13 mouse cellular contexts compared by ENCODE assay signal in genomic region chr14:21719646-21720383, GRCm38 (mm10). TPM values are rescaled to one million over a fixed set of nuclear protein-coding genes. Genes with fewer than 3 reads are reported as not detected.
DNase-seq lines count a peak whose midpoint lies in the region; ATAC-seq lines count a peak whose summit lies in the region.
"Had no signal": no experiment of that assay in that cellular context is flagged by ENCODE, and none has a peak within 500 bp of the region (broad histone marks: within the 10 kb centered on the region; RNA-seq: fewer than 3 reads in every experiment).

No protein-coding gene starts in this region.

- H3K4me3 ChIP-seq in heart, embryonic 10.5 days, result peak overlapping the region; percentile 10
- H3K4me3 ChIP-seq in liver, embryonic 11.5 days (ENCODE audit: low read depth, low read length), result no peak overlapping the region
- H3K4me3 ChIP-seq in embryonic facial prominence, embryonic 14.5 days (ENCODE audit: low read depth, low read length), result no peak overlapping the region
- H3K4me3 ChIP-seq in liver, embryonic 16.5 days (ENCODE audit: low read depth, low read length), result no peak overlapping the region
- H3K4me3 ChIP-seq: neural tube, embryonic 12.5 days had no signal

- H3K27ac ChIP-seq in heart, embryonic 10.5 days, result peak overlapping the region; percentile 31
- H3K27ac ChIP-seq in liver, embryonic 11.5 days (ENCODE audit: low read depth, low read length), result no peak overlapping the region
- H3K27ac ChIP-seq in embryonic facial prominence, embryonic 14.5 days (replicated peaks; ENCODE audit: low read depth, low read length), result 0 out of 2 replicates have a peak overlapping the region, but pooled peaks have one; percentile 12
- H3K27ac ChIP-seq in liver, embryonic 16.5 days (ENCODE audit: low read length), result no peak overlapping the region
- H3K27ac ChIP-seq: macrophage; neural tube, embryonic 12.5 days had no signal

- no peaks in the 10 kb centered on the region for H3K9me3 ChIP-seq in heart, embryonic 10.5 days
- no peaks in the 10 kb centered on the region for H3K9me3 ChIP-seq in liver, embryonic 11.5 days (ENCODE audit: control insufficient read depth, low read length)
- peaks cover 7% of the 10 kb centered on the region; the same call in 1 of the 2 replicates for H3K9me3 ChIP-seq in embryonic facial prominence, embryonic 14.5 days (ENCODE audit: control insufficient read depth, low read length)
- no peaks in the 10 kb centered on the region for H3K9me3 ChIP-seq in liver, embryonic 16.5 days (replicated peaks; ENCODE audit: control insufficient read depth, low read length)
- H3K9me3 ChIP-seq: neural tube, embryonic 12.5 days had no signal

- no peak for ATAC-seq in liver, embryonic 11.5 days (replicated peaks; ENCODE audit: low FRiP score)
- ATAC-seq in embryonic facial prominence, embryonic 14.5 days (ENCODE audit: low read depth), result peak; percentile 50; the same call in 1 of the 2 replicates
- peak; percentile 61; the same call in 1 of the 2 replicates for ATAC-seq in liver, embryonic 16.5 days (ENCODE audit: low read depth)
- no peak for ATAC-seq in megakaryocyte, adult 5-6 weeks (ENCODE audit: poor library complexity, severe bottlenecking)

- H3K9ac ChIP-seq in liver, embryonic 11.5 days (ENCODE audit: low read depth, low read length), result no peak overlapping the region
- H3K9ac ChIP-seq in embryonic facial prominence, embryonic 14.5 days (ENCODE audit: low read depth, low read length), result no peak overlapping the region
- no peak overlapping the region for H3K9ac ChIP-seq in liver, embryonic 16.5 days (ENCODE audit: low read depth, low read length)
- H3K9ac ChIP-seq: neural tube, embryonic 12.5 days had no signal

- DNase-seq in heart, embryonic 10.5 days (ENCODE audit: low spot score), result no peak
- no peak for DNase-seq in heart, adult 8-10 months (ENCODE audit: low spot score)
- no peak for DNase-seq in liver, embryonic 11.5 days (ENCODE audit: low spot score)
- no peak for DNase-seq in liver
- DNase-seq in embryonic facial prominence, embryonic 14.5 days (ENCODE audit: low spot score), result peak; percentile 47
- DNase-seq in cerebellum, postnatal 36 days, result no peak
- DNase-seq: B cell, adult 2 months; thymus, postnatal 25 days had no signal

- peaks cover 26% of the 10 kb centered on the region for H3K4me1 ChIP-seq in heart, embryonic 10.5 days
- H3K4me1 ChIP-seq in liver, embryonic 11.5 days (replicated peaks; ENCODE audit: control insufficient read depth, insufficient read depth, low read length), result peaks cover 2% of the 10 kb centered on the region
- peaks cover 4% of the 10 kb centered on the region; the same call in 1 of the 2 replicates for H3K4me1 ChIP-seq in embryonic facial prominence, embryonic 14.5 days (ENCODE audit: control insufficient read depth, insufficient read depth, low read length)
- no peaks in the 10 kb centered on the region for H3K4me1 ChIP-seq in liver, embryonic 16.5 days (ENCODE audit: control insufficient read depth, low read depth, low read length)

- WGBS in heart, embryonic 10.5 days, result 9% methylated on average over 17 of the region's 17 CpGs
- 35% methylated on average over 17 of the region's 17 CpGs for whole genome bisulfite sequencing in liver, embryonic 11.5 days
- WGBS in embryonic facial prominence, embryonic 14.5 days, result 24% methylated on average over 17 of the region's 17 CpGs
- WGBS in liver, embryonic 16.5 days (ENCODE audit: insufficient replicate concordance), result 42% methylated on average over 17 of the region's 17 CpGs

- no peaks in the 10 kb centered on the region for H3K36me3 ChIP-seq in heart, embryonic 10.5 days
- no peaks in the 10 kb centered on the region for H3K36me3 ChIP-seq in liver, embryonic 11.5 days (ENCODE audit: control insufficient read depth, insufficient read depth, low read length)
- no peaks in the 10 kb centered on the region for H3K36me3 ChIP-seq in embryonic facial prominence, embryonic 14.5 days (ENCODE audit: control insufficient read depth, insufficient read depth, low read length)
- no peaks in the 10 kb centered on the region for H3K36me3 ChIP-seq in liver, embryonic 16.5 days (ENCODE audit: control insufficient read depth, insufficient read depth)
- H3K36me3 ChIP-seq: neural tube, embryonic 12.5 days had no signal

- H3K4me2 ChIP-seq in liver, embryonic 11.5 days, result peak overlapping the region; percentile 20; the same call in 1 of the 2 replicates
- H3K4me2 ChIP-seq in embryonic facial prominence, embryonic 14.5 days (ENCODE audit: low read depth, low read length), result no peak overlapping the region; the same call in 1 of the 2 replicates
- no peak overlapping the region for H3K4me2 ChIP-seq in liver, embryonic 16.5 days (ENCODE audit: low read depth, low read length)
- H3K4me2 ChIP-seq: neural tube, embryonic 12.5 days had no signal

- no peaks in the 10 kb centered on the region; the same call in 1 of the 2 replicates for H3K27me3 ChIP-seq in heart, embryonic 10.5 days (ENCODE audit: insufficient read depth, poor library complexity, severe bottlenecking)
- no peaks in the 10 kb centered on the region for H3K27me3 ChIP-seq in liver, embryonic 11.5 days (replicated peaks; ENCODE audit: control insufficient read depth, insufficient read depth, low read length)
- H3K27me3 ChIP-seq in embryonic facial prominence, embryonic 14.5 days (replicated peaks; ENCODE audit: control insufficient read depth, insufficient read depth, low read length), result no peaks in the 10 kb centered on the region
- no peaks in the 10 kb centered on the region for H3K27me3 ChIP-seq in liver, embryonic 16.5 days (ENCODE audit: control insufficient read depth, insufficient read depth, low read depth, low read length)
- H3K27me3 ChIP-seq: neural tube, embryonic 12.5 days had no signal

RNA-seq across cellular contexts. Expression of gene Dupd1, which starts 5.4 kb away (rescaled TPM):
- polyA plus RNA-seq in heart, embryonic 10.5 days (2016; fragmentation: Nextera tagmentation; extraction: Ambion mirVana), result 0.12 and 0.15 TPM in 2 replicates
- total RNA-seq in heart, adult 8-10 months (2022), result under 1 TPM in 2 of 4 experiments, not detected in 2; 0.37 to 0.47 TPM
- 0.15 TPM in 1 of 2 replicates, not detected in the other for polyA plus RNA-seq in liver, embryonic 11.5 days (2014; fragmentation: Nextera tagmentation; extraction: Ambion mirVana)
- 0.55 and 0.95 TPM in 2 replicates for polyA plus RNA-seq in embryonic facial prominence, embryonic 14.5 days (2014; fragmentation: Nextera tagmentation; extraction: Ambion mirVana)
- 0.18 and 0.27 TPM in 2 replicates for polyA plus RNA-seq in liver, embryonic 16.5 days (2015; fragmentation: Nextera tagmentation; extraction: Ambion mirVana)
- total RNA-seq in megakaryocyte, adult 5-6 weeks (2015), result not detected in 2 replicates
- total RNA-seq in megakaryocyte, adult 5-6 weeks (2017), result not detected in 2 replicates
- total RNA-seq: left cerebral cortex, postnatal 14 days had no signal
- polyA plus RNA-seq: macrophage; neural tube, embryonic 12.5 days had no signal

RNA-seq across cellular contexts. Expression of gene Samd8, which starts 30.5 kb away (rescaled TPM):
- 9.9 and 11.6 TPM in 2 replicates for polyA plus RNA-seq in heart, embryonic 10.5 days (2016; fragmentation: Nextera tagmentation; extraction: Ambion mirVana)
- total RNA-seq in heart, adult 8-10 months (2022), result 10 to 100 TPM; 29.6 to 38.3 (median 33.6) TPM
- polyA plus RNA-seq in liver, embryonic 11.5 days (2014; fragmentation: Nextera tagmentation; extraction: Ambion mirVana), result 7.1 TPM in 2 replicates
- 11.6 and 13.7 TPM in 2 replicates for polyA plus RNA-seq in embryonic facial prominence, embryonic 14.5 days (2014; fragmentation: Nextera tagmentation; extraction: Ambion mirVana)
- 3.0 and 3.9 TPM in 2 replicates for polyA plus RNA-seq in liver, embryonic 16.5 days (2015; fragmentation: Nextera tagmentation; extraction: Ambion mirVana)
- total RNA-seq in megakaryocyte, adult 5-6 weeks (2015), result 10.2 and 13.1 TPM in 2 replicates
- total RNA-seq in megakaryocyte, adult 5-6 weeks (2017), result 12.9 and 16.7 TPM in 2 replicates

RNA-seq across cellular contexts. Expression of gene Dusp13, which starts 31.2 kb away (rescaled TPM):
- 0.10 TPM in 1 of 2 replicates, not detected in the other for polyA plus RNA-seq in heart, embryonic 10.5 days (2016; fragmentation: Nextera tagmentation; extraction: Ambion mirVana)
- 1 to 10 TPM; 1.4 to 3.6 (median 2.5) TPM for total RNA-seq in heart, adult 8-10 months (2022)
- not detected in 2 replicates for polyA plus RNA-seq in liver, embryonic 11.5 days (2014; fragmentation: Nextera tagmentation; extraction: Ambion mirVana)
- polyA plus RNA-seq in embryonic facial prominence, embryonic 14.5 days (2014; fragmentation: Nextera tagmentation; extraction: Ambion mirVana), result 1.4 and 2.2 TPM in 2 replicates
- polyA plus RNA-seq in liver, embryonic 16.5 days (2015; fragmentation: Nextera tagmentation; extraction: Ambion mirVana), result 0.30 TPM in 1 of 2 replicates, not detected in the other
- not detected in 2 replicates for total RNA-seq in megakaryocyte, adult 5-6 weeks (2015)
- not detected in 2 replicates for total RNA-seq in megakaryocyte, adult 5-6 weeks (2017)

Comparison
In these comparisons a context has a peak if more than half of its experiments do, and no peak if none do; other contexts are left out.
1. ATAC-seq: peak in embryonic facial prominence, embryonic 14.5 days (single experiment) and liver, embryonic 16.5 days (single experiment); none in liver, embryonic 11.5 days (single experiment) and megakaryocyte, adult 5-6 weeks (single experiment).
2. H3K27ac ChIP-seq: peak in heart, embryonic 10.5 days (single experiment) and embryonic facial prominence, embryonic 14.5 days (single experiment); none in liver, embryonic 11.5 days (single experiment) and liver, embryonic 16.5 days (single experiment).